Mouse (Mus musculus) liver, adult 2 months (tissue): Measurements from ENCODE around the gene Hp1bp3. TPM values are rescaled to one million over a fixed set of nuclear protein-coding genes. Genes with fewer than 3 reads are reported as not detected.

ENCODE experiments used
- DNase-seq: peaks from one replicate; pipeline ENCODE4 v3.0.0-alpha.2; 2011; ENCODE audit warnings: low read depth, low spot score; ENCODE audit errors: extremely low read depth
- H3K27ac ChIP-seq: fragments of 200-500 bp; replicated peaks from 2 replicates; pipeline ENCODE4 v1.5.1; 2012; ENCODE audit warnings: low read depth, mild to moderate bottlenecking, control low read depth, inconsistent platforms, low read length; ENCODE audit not compliant: insufficient read depth
- H3K27me3 ChIP-seq: fragments of 200-500 bp; 2 replicates; pipeline ENCODE4 v1.6.1; 2012; ENCODE audit warnings: mild to moderate bottlenecking, moderate library complexity, low read length, inconsistent platforms; ENCODE audit not compliant: control insufficient read depth, insufficient read depth
- H3K36me3 ChIP-seq: fragments of 200-500 bp; 2 replicates; pipeline ENCODE4 v1.6.1; 2012; ENCODE audit warnings: low read length, inconsistent platforms; ENCODE audit not compliant: control insufficient read depth, insufficient read depth
- H3K4me1 ChIP-seq: fragments of 200-500 bp; 2 replicates; pipeline ENCODE4 v1.6.1; 2011; ENCODE audit warnings: low read length; ENCODE audit not compliant: control insufficient read depth, insufficient read depth
- H3K4me3 ChIP-seq: fragments of 200-500 bp; 2 replicates; pipeline ENCODE4 v1.5.1; 2011; ENCODE audit warnings: low read depth, mild to moderate bottlenecking, control low read depth, low read length, moderate library complexity; ENCODE audit not compliant: insufficient read depth
- H3K79me2 ChIP-seq: fragments of 200-500 bp; 2 replicates; pipeline ENCODE4 v1.6.1; 2012; ENCODE audit warnings: inconsistent platforms, mild to moderate bottlenecking, low read length, moderate library complexity; ENCODE audit not compliant: control insufficient read depth, insufficient read depth
- H3K9ac ChIP-seq: fragments of 200-500 bp; 2 replicates; pipeline ENCODE4 v1.6.1; 2012; ENCODE audit warnings: low read depth, mild to moderate bottlenecking, control low read depth, inconsistent platforms, low read length
- CTCF ChIP-seq: fragments of 200-500 bp; IDR thresholded peaks from 2 replicates; pipeline ENCODE4 v1.5.1; 2011; ENCODE audit warnings: low read depth, low read length, control low read depth
- POLR2A ChIP-seq: fragments of 200-500 bp; IDR thresholded peaks from 2 replicates; pipeline ENCODE4 v1.6.1; 2011; ENCODE audit warnings: low read length, control low read depth; ENCODE audit not compliant: insufficient read depth; ENCODE audit errors: extremely low read depth
- WGBS: fragments of 180-500 bp; shearing (Covaris S2); methylation state at CpG from one replicate; pipeline ENCODE4 v1.1.7; 2018; 5-methylcytosine and 5-hydroxymethylcytosine counted together
- polyA plus RNA-seq: library from polyadenylated mRNA; depleted of rRNA; stranded (reverse); fragments of >200 nt; gene quantifications from 2 replicates; pipeline ENCODE4 v1.2.3, GENCODE M21; 2012
- total RNA-seq: library from RNA; depleted of rRNA; stranded (reverse); fragments of >200 nt; gene quantifications from 2 replicates; pipeline ENCODE4 v1.2.3, GENCODE M21; 2014

The Hp1bp3 gene
- total and polyA plus RNA-seq, 2 experiments = 32.6 to 43.7 TPM

DNA sequence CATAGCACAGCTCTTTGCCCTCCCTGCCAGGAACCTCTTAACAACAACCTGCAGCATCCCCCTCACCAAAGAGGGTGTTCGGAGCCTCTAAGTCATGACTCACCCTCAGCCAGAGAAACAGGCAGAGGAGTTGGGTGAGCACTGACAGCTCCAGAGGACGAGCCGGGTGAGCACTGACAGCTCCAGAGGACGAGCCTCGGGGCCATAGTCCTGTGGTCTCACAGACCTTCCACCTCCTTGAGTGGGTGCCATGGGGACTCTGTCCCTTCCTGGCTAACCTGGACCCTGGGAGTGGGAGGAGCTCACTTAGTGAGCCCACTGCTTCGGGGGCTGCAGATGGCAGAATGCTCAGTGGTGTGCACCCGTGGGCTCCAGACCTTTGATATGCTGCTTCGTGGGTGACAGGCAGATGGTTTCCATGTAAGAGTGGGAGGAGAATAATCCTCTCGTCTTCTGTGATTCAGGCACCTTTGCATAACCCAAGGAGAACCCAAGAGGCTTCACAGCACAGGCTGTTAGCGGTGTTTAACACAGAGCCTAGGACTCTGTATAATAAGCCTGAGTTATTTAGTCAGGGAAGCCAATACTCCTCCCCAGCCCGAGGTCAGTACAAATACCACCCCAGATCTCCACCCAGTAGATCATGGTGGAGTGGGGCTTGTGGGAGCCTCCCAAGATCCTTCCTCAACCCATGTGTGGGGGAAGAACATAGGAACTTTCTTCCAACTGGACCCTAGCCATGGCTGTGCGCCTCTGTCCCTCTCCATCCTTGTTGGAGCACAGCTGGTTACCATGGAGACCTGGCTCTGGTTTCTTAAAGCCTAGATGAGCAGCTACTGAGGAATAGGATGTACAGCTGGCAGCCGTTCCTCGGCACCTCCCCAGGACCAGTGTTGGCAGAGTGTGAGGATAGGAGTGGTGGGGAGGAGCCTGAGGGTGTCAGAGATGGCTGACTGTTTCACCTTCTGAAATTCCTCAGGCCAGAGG lies 56.2 kb downstream of the Hp1bp3 start:
- H3K27ac ChIP-seq = no peak overlapping the region
- no peaks in the 10 kb centered on the region for H3K4me1 ChIP-seq
- H3K27me3 ChIP-seq = no peaks in the 10 kb centered on the region
- H3K36me3 ChIP-seq = no peaks in the 10 kb centered on the region
- H3K9ac ChIP-seq = no peak overlapping the region
- 73% methylated on average over 14 of the region's 14 CpGs for WGBS
- H3K79me2 ChIP-seq = no peaks in the 10 kb centered on the region
- TF ChIP-seq POLR2A = no peak
- DNase-seq = no peak
- no peak overlapping the region for H3K4me3 ChIP-seq

DNA sequence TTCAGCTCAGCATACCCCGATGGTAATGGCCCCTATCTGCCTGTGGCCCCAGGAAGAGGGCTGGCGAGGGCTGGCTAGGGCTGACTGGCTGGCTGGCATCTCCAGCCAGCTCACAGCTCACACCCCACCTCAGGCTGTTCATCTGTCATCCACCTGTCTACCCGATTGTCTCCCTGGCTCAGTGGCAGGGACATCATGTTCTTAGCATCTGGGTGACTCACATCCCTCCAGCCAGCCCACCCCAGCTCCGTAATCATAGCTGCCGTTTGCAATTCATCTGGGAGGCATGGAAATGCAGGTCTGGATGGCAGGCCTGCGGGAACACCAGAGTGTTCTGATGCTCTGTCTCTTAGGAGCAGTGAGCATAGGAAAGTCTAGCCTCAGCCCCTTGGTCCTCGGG lies 62.2 kb downstream of the Hp1bp3 start:
- WGBS = 75% methylated on average over 7 of the region's 7 CpGs
- Histone ChIP-seq H3K36me3 (no peaks in the 10 kb centered on the region), H3K27ac (no peak overlapping the region), H3K4me3 (no peak overlapping the region), H3K79me2 (no peaks in the 10 kb centered on the region), H3K4me1 (no peaks in the 10 kb centered on the region), H3K9ac (no peak overlapping the region), H3K27me3 (no peaks in the 10 kb centered on the region)
- TF ChIP-seq CTCF = no peak
- TF ChIP-seq POLR2A = no peak
- DNase-seq = no peak

GRCm38 (mm10) chr4:138282834-138283233 lies 66.7 kb downstream of the Hp1bp3 start:
- Histone ChIP-seq H3K9ac (no peak overlapping the region), H3K27ac (no peak overlapping the region), H3K36me3 (no peaks in the 10 kb centered on the region), H3K27me3 (no peaks in the 10 kb centered on the region), H3K79me2 (no peaks in the 10 kb centered on the region), H3K4me1 (no peaks in the 10 kb centered on the region), H3K4me3 (no peak overlapping the region)
- TF ChIP-seq POLR2A (no peak), CTCF (peak; percentile 86)
- 24% methylated on average over 4 of the region's 4 CpGs for WGBS
- DNase-seq = peak; percentile 82

- Histone ChIP-seq H3K79me2 (no peaks in the 10 kb centered on the region), H3K4me1 (no peaks in the 10 kb centered on the region), H3K4me3 (no peak overlapping the region), H3K36me3 (no peaks in the 10 kb centered on the region), H3K9ac (no peak overlapping the region), H3K27ac (no peak overlapping the region), H3K27me3 (no peaks in the 10 kb centered on the region)
- DNase-seq = no peak
- TF ChIP-seq CTCF (no peak), POLR2A (no peak)
- WGBS = 80% methylated on average over 12 of the region's 12 CpGs
Measured at GRCm38 (mm10) chr4:138286411-138286810, 70.3 kb downstream of the Hp1bp3 start.

DNA sequence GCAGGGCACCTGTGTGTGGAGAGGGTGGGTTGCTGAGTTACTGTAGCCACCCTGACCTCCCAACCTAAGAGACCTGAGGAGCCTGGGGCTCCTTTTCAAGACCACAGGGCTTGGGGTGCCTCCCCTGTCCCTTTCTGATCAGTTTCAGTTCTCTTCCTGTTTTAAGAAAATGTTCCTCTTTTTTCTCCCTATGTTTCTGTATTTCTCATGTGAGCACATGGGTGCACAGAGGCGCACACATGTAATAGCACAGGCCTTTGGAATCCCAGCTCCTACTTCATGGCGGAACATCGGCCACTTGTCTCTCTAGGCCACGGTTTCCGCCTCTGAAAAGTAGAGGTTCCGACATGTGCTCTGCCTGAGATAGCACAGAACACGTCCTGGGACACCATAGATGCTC lies 72.6 kb downstream of the Hp1bp3 start:
- no peak for TF ChIP-seq POLR2A
- TF ChIP-seq CTCF = no peak
- no peak for DNase-seq
- H3K27ac ChIP-seq = no peak overlapping the region
- 77% methylated on average over 7 of the region's 7 CpGs for WGBS
- H3K4me3 ChIP-seq = no peak overlapping the region
- no peaks in the 10 kb centered on the region for H3K36me3 ChIP-seq
- H3K79me2 ChIP-seq = no peaks in the 10 kb centered on the region
- H3K9ac ChIP-seq = no peak overlapping the region
- no peaks in the 10 kb centered on the region for H3K27me3 ChIP-seq
- H3K4me1 ChIP-seq = no peaks in the 10 kb centered on the region

GRCm38 (mm10) chr4:138292028-138292427 lies 75.9 kb downstream of the Hp1bp3 start:
- WGBS = 93% methylated on average over 13 of the region's 13 CpGs

More at GRCm38 (mm10) chr4:138292028-138292427, 75.9 kb downstream of the Hp1bp3 start:
- TF ChIP-seq CTCF (no peak), POLR2A (no peak)
- H3K27me3 ChIP-seq = no peaks in the 10 kb centered on the region
- no peak overlapping the region for H3K4me3 ChIP-seq
- H3K4me1 ChIP-seq = no peaks in the 10 kb centered on the region
- H3K79me2 ChIP-seq = no peaks in the 10 kb centered on the region
- H3K9ac ChIP-seq = no peak overlapping the region
- H3K36me3 ChIP-seq = no peaks in the 10 kb centered on the region
- H3K27ac ChIP-seq = no peak overlapping the region
- no peak for DNase-seq
